Mouse (Mus musculus): ENCODE data around the gene Ascc1. TPM values are rescaled to one million over a fixed set of nuclear protein-coding genes. Genes with fewer than 3 reads are reported as not detected.
"Not testable (repeated sequence)": the region's sequence is repeated elsewhere in the genome, so short reads cannot be mapped to it uniquely, and the experiment has no call there.

Gene Ascc1
- polyA plus RNA-seq, 1 experiment from 2014 or later: 16.0 TPM

- H3K9me3 ChIP-seq (replicated peaks; ENCODE audit: control insufficient read depth, low read length): no peaks in the 10 kb centered on the region
- H3K27ac ChIP-seq (ENCODE audit: low read length): peak overlapping the region; percentile 38
- no peak for ATAC-seq (ENCODE audit: low read depth)
- peaks cover 12% of the 10 kb centered on the region for H3K4me1 ChIP-seq (ENCODE audit: control insufficient read depth, low read depth, low read length)
- H3K9ac ChIP-seq (ENCODE audit: low read depth, low read length): no peak overlapping the region
- H3K4me2 ChIP-seq (ENCODE audit: low read depth, low read length): no peak overlapping the region
- 68% methylated on average over 9 of the region's 9 CpGs for WGBS (ENCODE audit: insufficient replicate concordance)
- no peaks in the 10 kb centered on the region for H3K27me3 ChIP-seq (ENCODE audit: control insufficient read depth, insufficient read depth, low read depth, low read length)
- no peak overlapping the region for H3K4me3 ChIP-seq (ENCODE audit: low read depth, low read length)
- no peaks in the 10 kb centered on the region for H3K36me3 ChIP-seq (ENCODE audit: control insufficient read depth, insufficient read depth)
Observed at GRCm38 (mm10) chr10:59981792-59982191, 20.8 kb upstream of the Ascc1 start.

- H3K4me2 ChIP-seq (ENCODE audit: low read depth, low read length): no peak overlapping the region
- H3K27ac ChIP-seq (ENCODE audit: low read length): no peak overlapping the region
- no peak for ATAC-seq (ENCODE audit: low read depth)
- WGBS (ENCODE audit: insufficient replicate concordance): 53% methylated on average over 12 of the region's 12 CpGs
- H3K9me3 ChIP-seq (replicated peaks; ENCODE audit: control insufficient read depth, low read length): no peaks in the 10 kb centered on the region
- peaks cover 1% of the 10 kb centered on the region; the same call in 1 of the 2 replicates for H3K36me3 ChIP-seq (ENCODE audit: control insufficient read depth, insufficient read depth)
- peaks cover 12% of the 10 kb centered on the region for H3K4me1 ChIP-seq (ENCODE audit: control insufficient read depth, low read depth, low read length)
- no peak overlapping the region for H3K9ac ChIP-seq (ENCODE audit: low read depth, low read length)
- no peaks in the 10 kb centered on the region for H3K27me3 ChIP-seq (ENCODE audit: control insufficient read depth, insufficient read depth, low read depth, low read length)
- no peak overlapping the region for H3K4me3 ChIP-seq (ENCODE audit: low read depth, low read length)
Observed at GRCm38 (mm10) chr10:59982379-59982873, 20.2 kb upstream of the Ascc1 start.

GRCm38 (mm10) chr10:59988036-59988435, 14.6 kb upstream of the Ascc1 start:
- ATAC-seq (ENCODE audit: low read depth): no peak
- no peaks in the 10 kb centered on the region for H3K27me3 ChIP-seq (ENCODE audit: control insufficient read depth, insufficient read depth, low read depth, low read length)
- H3K4me1 ChIP-seq (ENCODE audit: control insufficient read depth, low read depth, low read length): no peaks in the 10 kb centered on the region
- H3K27ac ChIP-seq (ENCODE audit: low read length): no peak overlapping the region
- H3K36me3 ChIP-seq (ENCODE audit: control insufficient read depth, insufficient read depth): peaks cover 22% of the 10 kb centered on the region
- H3K9ac ChIP-seq (ENCODE audit: low read depth, low read length): no peak overlapping the region
- H3K9me3 ChIP-seq (replicated peaks; ENCODE audit: control insufficient read depth, low read length): no peaks in the 10 kb centered on the region
- H3K4me3 ChIP-seq (ENCODE audit: low read depth, low read length): no peak overlapping the region
- 90% methylated on average over 4 of the region's 4 CpGs for WGBS (ENCODE audit: insufficient replicate concordance)
- no peak overlapping the region for H3K4me2 ChIP-seq (ENCODE audit: low read depth, low read length)

DNA sequence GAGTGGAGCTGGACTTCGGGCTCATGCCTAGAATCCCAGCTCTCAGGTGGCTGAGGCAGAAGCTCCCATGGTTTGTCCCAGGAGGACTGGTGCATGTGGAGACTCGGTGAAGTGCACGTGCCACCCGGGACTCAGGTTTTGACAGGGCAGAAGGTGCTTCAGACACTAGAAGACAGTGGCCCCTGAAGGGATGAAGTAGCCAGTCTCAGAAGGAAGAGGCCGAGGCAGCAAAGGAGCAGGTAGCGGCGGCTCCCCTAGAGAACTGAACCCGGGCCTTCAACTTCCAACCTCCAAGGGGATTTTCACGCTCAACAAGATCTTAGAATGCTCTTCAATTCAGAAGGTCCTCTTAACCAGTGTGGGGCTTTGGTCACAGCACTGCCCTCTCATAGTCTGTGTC, 12.2 kb upstream of the Ascc1 start:
- ATAC-seq (ENCODE audit: low read depth): no peak
- 91% methylated on average over 9 of the region's 9 CpGs for WGBS (ENCODE audit: insufficient replicate concordance)
- H3K4me1 ChIP-seq (ENCODE audit: control insufficient read depth, low read depth, low read length): no peaks in the 10 kb centered on the region
- no peak overlapping the region for H3K9ac ChIP-seq (ENCODE audit: low read depth, low read length)
- no peaks in the 10 kb centered on the region for H3K27me3 ChIP-seq (ENCODE audit: control insufficient read depth, insufficient read depth, low read depth, low read length)
- no peak overlapping the region for H3K27ac ChIP-seq (ENCODE audit: low read length)
- H3K4me2 ChIP-seq (ENCODE audit: low read depth, low read length): no peak overlapping the region
- H3K9me3 ChIP-seq (replicated peaks; ENCODE audit: control insufficient read depth, low read length): no peaks in the 10 kb centered on the region
- H3K4me3 ChIP-seq (ENCODE audit: low read depth, low read length): no peak overlapping the region
- peaks cover 30% of the 10 kb centered on the region for H3K36me3 ChIP-seq (ENCODE audit: control insufficient read depth, insufficient read depth)

GRCm38 (mm10) chr10:59991262-59991880, 11.2 kb upstream of the Ascc1 start:
- Histone ChIP-seq H3K9ac (ENCODE audit: low read depth, low read length) (no peak overlapping the region), H3K27ac (ENCODE audit: low read length) (no peak overlapping the region), H3K4me1 (ENCODE audit: control insufficient read depth, low read depth, low read length) (no peaks in the 10 kb centered on the region), H3K9me3 (replicated peaks; ENCODE audit: control insufficient read depth, low read length) (no peaks in the 10 kb centered on the region), H3K27me3 (ENCODE audit: control insufficient read depth, insufficient read depth, low read depth, low read length) (no peaks in the 10 kb centered on the region), H3K4me3 (ENCODE audit: low read depth, low read length) (no peak overlapping the region), H3K36me3 (ENCODE audit: control insufficient read depth, insufficient read depth) (peaks cover 30% of the 10 kb centered on the region), H3K4me2 (ENCODE audit: low read depth, low read length) (no peak overlapping the region)
- ATAC-seq (ENCODE audit: low read depth): no peak
- WGBS (ENCODE audit: insufficient replicate concordance): 86% methylated on average over 9 of the region's 9 CpGs

GRCm38 (mm10) chr10:59992024-59992423, 10.6 kb upstream of the Ascc1 start:
- Histone ChIP-seq H3K4me1 (ENCODE audit: control insufficient read depth, low read depth, low read length) (no peaks in the 10 kb centered on the region), H3K9ac (ENCODE audit: low read depth, low read length) (no peak overlapping the region), H3K27me3 (ENCODE audit: control insufficient read depth, insufficient read depth, low read depth, low read length) (no peaks in the 10 kb centered on the region), H3K4me2 (ENCODE audit: low read depth, low read length) (no peak overlapping the region), H3K4me3 (ENCODE audit: low read depth, low read length) (no peak overlapping the region), H3K9me3 (replicated peaks; ENCODE audit: control insufficient read depth, low read length) (no peaks in the 10 kb centered on the region), H3K36me3 (ENCODE audit: control insufficient read depth, insufficient read depth) (peaks cover 30% of the 10 kb centered on the region), H3K27ac (ENCODE audit: low read length) (no peak overlapping the region)
- WGBS (ENCODE audit: insufficient replicate concordance): 69% methylated on average over 8 of the region's 8 CpGs
- ATAC-seq (ENCODE audit: low read depth): no peak

GRCm38 (mm10) chr10:59993813-59994212, 8.8 kb upstream of the Ascc1 start:
- H3K36me3 ChIP-seq (ENCODE audit: control insufficient read depth, insufficient read depth): peaks cover 17% of the 10 kb centered on the region
- H3K9ac ChIP-seq (ENCODE audit: low read depth, low read length); ATAC-seq (ENCODE audit: low read depth); H3K4me1 ChIP-seq (ENCODE audit: control insufficient read depth, low read depth, low read length); H3K4me3 ChIP-seq (ENCODE audit: low read depth, low read length); H3K27ac ChIP-seq (ENCODE audit: low read length); H3K9me3 ChIP-seq (replicated peaks; ENCODE audit: control insufficient read depth, low read length); H3K27me3 ChIP-seq (ENCODE audit: control insufficient read depth, insufficient read depth, low read depth, low read length); H3K4me2 ChIP-seq (ENCODE audit: low read depth, low read length): not testable (repeated sequence)
- 83% methylated on average over 2 of the region's 3 CpGs for WGBS (ENCODE audit: insufficient replicate concordance)

GRCm38 (mm10) chr10:59995889-59996288, 6.7 kb upstream of the Ascc1 start:
- no peak for ATAC-seq (ENCODE audit: low read depth)
- Histone ChIP-seq H3K27ac (ENCODE audit: low read length) (no peak overlapping the region), H3K4me1 (ENCODE audit: control insufficient read depth, low read depth, low read length) (no peaks in the 10 kb centered on the region; the same call in 1 of the 2 replicates), H3K36me3 (ENCODE audit: control insufficient read depth, insufficient read depth) (peaks cover 8% of the 10 kb centered on the region), H3K9me3 (replicated peaks; ENCODE audit: control insufficient read depth, low read length) (no peaks in the 10 kb centered on the region), H3K27me3 (ENCODE audit: control insufficient read depth, insufficient read depth, low read depth, low read length) (no peaks in the 10 kb centered on the region), H3K4me2 (ENCODE audit: low read depth, low read length) (no peak overlapping the region), H3K9ac (ENCODE audit: low read depth, low read length) (no peak overlapping the region), H3K4me3 (ENCODE audit: low read depth, low read length) (no peak overlapping the region)
- 85% methylated on average over 6 of the region's 6 CpGs for WGBS (ENCODE audit: insufficient replicate concordance)

DNA sequence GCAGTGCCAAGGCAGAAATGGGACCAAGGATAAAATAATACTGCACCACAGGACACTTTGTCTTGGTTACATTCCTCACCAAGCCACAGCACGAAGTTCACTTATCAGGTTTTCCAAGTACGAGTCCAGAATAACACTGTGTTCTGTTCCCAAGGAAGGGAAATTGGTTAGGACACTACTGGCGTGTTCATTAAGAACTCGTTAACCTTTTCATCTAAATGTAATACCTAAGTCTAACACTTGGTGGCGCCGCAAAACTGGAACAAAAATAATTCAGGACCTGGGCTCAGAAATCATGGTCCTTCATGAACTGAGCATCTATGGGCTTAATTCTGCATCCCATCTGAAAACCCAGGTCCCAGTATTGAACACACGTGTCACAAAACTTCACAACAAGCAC, 5.0 kb upstream of the Ascc1 start:
- 10% methylated on average over 7 of the region's 7 CpGs for WGBS (ENCODE audit: insufficient replicate concordance)
- Histone ChIP-seq H3K27ac (ENCODE audit: low read length) (no peak overlapping the region), H3K4me3 (ENCODE audit: low read depth, low read length) (no peak overlapping the region), H3K27me3 (ENCODE audit: control insufficient read depth, insufficient read depth, low read depth, low read length) (no peaks in the 10 kb centered on the region), H3K4me1 (ENCODE audit: control insufficient read depth, low read depth, low read length) (peaks cover 9% of the 10 kb centered on the region), H3K9ac (ENCODE audit: low read depth, low read length) (no peak overlapping the region), H3K36me3 (ENCODE audit: control insufficient read depth, insufficient read depth) (peaks cover 8% of the 10 kb centered on the region), H3K9me3 (replicated peaks; ENCODE audit: control insufficient read depth, low read length) (no peaks in the 10 kb centered on the region), H3K4me2 (ENCODE audit: low read depth, low read length) (no peak overlapping the region)
- ATAC-seq (ENCODE audit: low read depth): no peak
